Mouse (Mus musculus): ENCODE results near the gene Zfp462. TPM values are rescaled to one million over a fixed set of nuclear protein-coding genes. Genes with fewer than 3 reads are reported as not detected.

Zfp462 gene
- polyA plus RNA-seq, 1 experiment from 2014 or later: 20.2 TPM

- Histone ChIP-seq H3K36me3 (ENCODE audit: control insufficient read depth, insufficient read depth, low read length) (peaks cover 4% of the 10 kb centered on the region; the same call in 1 of the 2 replicates), H3K27me3 (ENCODE audit: control insufficient read depth, insufficient read depth, low read length) (no peaks in the 10 kb centered on the region), H3K27ac (ENCODE audit: low read depth, low read length) (no peak overlapping the region), H3K4me1 (ENCODE audit: control insufficient read depth, insufficient read depth, low read length) (no peaks in the 10 kb centered on the region), H3K4me3 (ENCODE audit: low read depth, low read length) (no peak overlapping the region), H3K9me3 (ENCODE audit: control insufficient read depth, low read length) (no peaks in the 10 kb centered on the region), H3K9ac (ENCODE audit: low read length) (no peak overlapping the region), H3K4me2 (no peak overlapping the region)
- ATAC-seq (ENCODE audit: low FRiP score): no peak
- 33% methylated on average over 6 of the region's 6 CpGs for WGBS
- no peak for DNase-seq (ENCODE audit: low spot score, missing footprints)
Observed at GRCm38 (mm10) chr4:55088922-55089321, 144.1 kb downstream of the Zfp462 start.

GRCm38 (mm10) chr4:55097157-55097556 is 152.3 kb downstream of the Zfp462 start:
- WGBS: 42% methylated on average over 2 of the region's 2 CpGs
- H3K4me1 ChIP-seq (ENCODE audit: control insufficient read depth, insufficient read depth, low read length): no peaks in the 10 kb centered on the region
- no peaks in the 10 kb centered on the region for H3K9me3 ChIP-seq (ENCODE audit: control insufficient read depth, low read length)
- no peak overlapping the region for H3K27ac ChIP-seq (ENCODE audit: low read depth, low read length)
- DNase-seq (ENCODE audit: low spot score, missing footprints): no peak
- no peak for ATAC-seq (ENCODE audit: low FRiP score)
- no peak overlapping the region for H3K4me2 ChIP-seq
- H3K36me3 ChIP-seq (ENCODE audit: control insufficient read depth, insufficient read depth, low read length): no peaks in the 10 kb centered on the region
- H3K9ac ChIP-seq (ENCODE audit: low read length): no peak overlapping the region
- no peak overlapping the region for H3K4me3 ChIP-seq (ENCODE audit: low read depth, low read length)
- H3K27me3 ChIP-seq (ENCODE audit: control insufficient read depth, insufficient read depth, low read length): no peaks in the 10 kb centered on the region

- H3K27ac ChIP-seq (ENCODE audit: low read depth, low read length): no peak overlapping the region
Observed at GRCm38 (mm10) chr4:55098366-55098765, 153.5 kb downstream of the Zfp462 start.

GRCm38 (mm10) chr4:55100851-55101250 is 156.0 kb downstream of the Zfp462 start:
- ATAC-seq (ENCODE audit: low FRiP score) (no peak), DNase-seq (ENCODE audit: low spot score, missing footprints) (no peak)
- Histone ChIP-seq H3K36me3 (ENCODE audit: control insufficient read depth, insufficient read depth, low read length) (no peaks in the 10 kb centered on the region), H3K9ac (ENCODE audit: low read length) (no peak overlapping the region), H3K27ac (ENCODE audit: low read depth, low read length) (no peak overlapping the region), H3K4me3 (ENCODE audit: low read depth, low read length) (no peak overlapping the region), H3K9me3 (ENCODE audit: control insufficient read depth, low read length) (no peaks in the 10 kb centered on the region), H3K27me3 (ENCODE audit: control insufficient read depth, insufficient read depth, low read length) (no peaks in the 10 kb centered on the region), H3K4me1 (ENCODE audit: control insufficient read depth, insufficient read depth, low read length) (no peaks in the 10 kb centered on the region), H3K4me2 (no peak overlapping the region)
- WGBS: 71% methylated on average over 2 of the region's 2 CpGs

More at GRCm38 (mm10) chr4:55098366-55098765, 153.5 kb downstream of the Zfp462 start:
- Histone ChIP-seq H3K4me1 (ENCODE audit: control insufficient read depth, insufficient read depth, low read length) (no peaks in the 10 kb centered on the region), H3K9ac (ENCODE audit: low read length) (no peak overlapping the region), H3K4me2 (no peak overlapping the region), H3K9me3 (ENCODE audit: control insufficient read depth, low read length) (no peaks in the 10 kb centered on the region), H3K4me3 (ENCODE audit: low read depth, low read length) (no peak overlapping the region), H3K36me3 (ENCODE audit: control insufficient read depth, insufficient read depth, low read length) (no peaks in the 10 kb centered on the region), H3K27me3 (ENCODE audit: control insufficient read depth, insufficient read depth, low read length) (no peaks in the 10 kb centered on the region)
- ATAC-seq (ENCODE audit: low FRiP score) (no peak), DNase-seq (ENCODE audit: low spot score, missing footprints) (no peak)
- WGBS: 62% methylated on average over 6 of the region's 6 CpGs

GRCm38 (mm10) chr4:55101601-55102000 is 156.8 kb downstream of the Zfp462 start:
- H3K4me3 ChIP-seq (ENCODE audit: low read depth, low read length): no peak overlapping the region
- no peak overlapping the region for H3K4me2 ChIP-seq
- no peak for ATAC-seq (ENCODE audit: low FRiP score)
- H3K27ac ChIP-seq (ENCODE audit: low read depth, low read length): no peak overlapping the region
- H3K9me3 ChIP-seq (ENCODE audit: control insufficient read depth, low read length): no peaks in the 10 kb centered on the region
- H3K36me3 ChIP-seq (ENCODE audit: control insufficient read depth, insufficient read depth, low read length): no peaks in the 10 kb centered on the region
- no peaks in the 10 kb centered on the region for H3K4me1 ChIP-seq (ENCODE audit: control insufficient read depth, insufficient read depth, low read length)
- H3K27me3 ChIP-seq (ENCODE audit: control insufficient read depth, insufficient read depth, low read length): no peaks in the 10 kb centered on the region
- WGBS: 89% methylated on average over 9 of the region's 9 CpGs
- no peak overlapping the region for H3K9ac ChIP-seq (ENCODE audit: low read length)
- DNase-seq (ENCODE audit: low spot score, missing footprints): no peak

- no peak for DNase-seq (ENCODE audit: low spot score, missing footprints)
- no peaks in the 10 kb centered on the region for H3K9me3 ChIP-seq (ENCODE audit: control insufficient read depth, low read length)
- no peaks in the 10 kb centered on the region for H3K4me1 ChIP-seq (ENCODE audit: control insufficient read depth, insufficient read depth, low read length)
- no peaks in the 10 kb centered on the region for H3K36me3 ChIP-seq (ENCODE audit: control insufficient read depth, insufficient read depth, low read length)
- no peaks in the 10 kb centered on the region for H3K27me3 ChIP-seq (ENCODE audit: control insufficient read depth, insufficient read depth, low read length)
- H3K4me3 ChIP-seq (ENCODE audit: low read depth, low read length): no peak overlapping the region
- 91% methylated on average over 3 of the region's 3 CpGs for WGBS
- H3K4me2 ChIP-seq: no peak overlapping the region
- no peak for ATAC-seq (ENCODE audit: low FRiP score)
- no peak overlapping the region for H3K27ac ChIP-seq (ENCODE audit: low read depth, low read length)
- H3K9ac ChIP-seq (ENCODE audit: low read length): no peak overlapping the region
Observed at GRCm38 (mm10) chr4:55102382-55102781, 157.5 kb downstream of the Zfp462 start.

GRCm38 (mm10) chr4:55103575-55103974 is 158.7 kb downstream of the Zfp462 start:
- ATAC-seq (ENCODE audit: low FRiP score) (no peak), DNase-seq (ENCODE audit: low spot score, missing footprints) (no peak)
- 77% methylated on average over 3 of the region's 3 CpGs for WGBS
- Histone ChIP-seq H3K4me1 (ENCODE audit: control insufficient read depth, insufficient read depth, low read length) (no peaks in the 10 kb centered on the region), H3K4me3 (ENCODE audit: low read depth, low read length) (no peak overlapping the region), H3K9me3 (ENCODE audit: control insufficient read depth, low read length) (no peaks in the 10 kb centered on the region), H3K9ac (ENCODE audit: low read length) (no peak overlapping the region), H3K27ac (ENCODE audit: low read depth, low read length) (no peak overlapping the region), H3K27me3 (ENCODE audit: control insufficient read depth, insufficient read depth, low read length) (no peaks in the 10 kb centered on the region), H3K4me2 (no peak overlapping the region), H3K36me3 (ENCODE audit: control insufficient read depth, insufficient read depth, low read length) (no peaks in the 10 kb centered on the region)

- ATAC-seq (ENCODE audit: low FRiP score) (no peak), DNase-seq (ENCODE audit: low spot score, missing footprints) (no peak)
- Histone ChIP-seq H3K27me3 (ENCODE audit: control insufficient read depth, insufficient read depth, low read length) (no peaks in the 10 kb centered on the region), H3K27ac (ENCODE audit: low read depth, low read length) (no peak overlapping the region), H3K36me3 (ENCODE audit: control insufficient read depth, insufficient read depth, low read length) (no peaks in the 10 kb centered on the region), H3K4me2 (no peak overlapping the region), H3K9me3 (ENCODE audit: control insufficient read depth, low read length) (no peaks in the 10 kb centered on the region), H3K4me3 (ENCODE audit: low read depth, low read length) (no peak overlapping the region), H3K4me1 (ENCODE audit: control insufficient read depth, insufficient read depth, low read length) (no peaks in the 10 kb centered on the region), H3K9ac (ENCODE audit: low read length) (no peak overlapping the region)
- WGBS: 84% methylated on average over 10 of the region's 10 CpGs
Observed at GRCm38 (mm10) chr4:55117839-55118487, 173.1 kb downstream of the Zfp462 start.

GRCm38 (mm10) chr4:55121126-55121525 is 176.3 kb downstream of the Zfp462 start:
- Histone ChIP-seq H3K4me2 (no peak overlapping the region), H3K4me1 (ENCODE audit: control insufficient read depth, insufficient read depth, low read length) (no peaks in the 10 kb centered on the region), H3K9ac (ENCODE audit: low read length) (no peak overlapping the region), H3K9me3 (ENCODE audit: control insufficient read depth, low read length) (no peaks in the 10 kb centered on the region), H3K4me3 (ENCODE audit: low read depth, low read length) (no peak overlapping the region), H3K27ac (ENCODE audit: low read depth, low read length) (no peak overlapping the region), H3K36me3 (ENCODE audit: control insufficient read depth, insufficient read depth, low read length) (no peaks in the 10 kb centered on the region), H3K27me3 (ENCODE audit: control insufficient read depth, insufficient read depth, low read length) (no peaks in the 10 kb centered on the region)
- DNase-seq (ENCODE audit: low spot score, missing footprints) (no peak), ATAC-seq (ENCODE audit: low FRiP score) (no peak)
- 79% methylated on average over 2 of the region's 2 CpGs for WGBS
